Mouse (Mus musculus): ENCODE results near the gene Col15a1. TPM values are rescaled to one million over a fixed set of nuclear protein-coding genes. Genes with fewer than 3 reads are reported as not detected.

The Col15a1 gene
- polyA plus RNA-seq, 2 experiments: 0.29 to 0.40 TPM

GRCm38 (mm10) chr4:47227756-47228155 is 19.8 kb downstream of the Col15a1 start:
- H3K27me3 ChIP-seq (ENCODE audit: control insufficient read depth, insufficient read depth, low read length): no peaks in the 10 kb centered on the region
- WGBS (ENCODE audit: insufficient replicate concordance): 43% methylated on average over 6 of the region's 6 CpGs
- no peak overlapping the region for H3K4me3 ChIP-seq (ENCODE audit: insufficient read depth in 1 of 2, low read depth in 2 of 2, low read length in 2 of 2)
- H3K27ac ChIP-seq: no peak overlapping the region
- ATAC-seq (ENCODE audit: insufficient read depth) (no peak), DNase-seq (ENCODE audit: low read depth in 3 of 3, low spot score in 3 of 3) (no peak)
- no peak overlapping the region for H3K9ac ChIP-seq (replicated peaks)
- TF ChIP-seq EP300 (IDR thresholded peaks at IDR 0.05; ENCODE audit: low read depth): no peak
- no peak for TF ChIP-seq CTCF (IDR thresholded peaks at IDR 0.05; ENCODE audit: low read depth)
- no peaks in the 10 kb centered on the region for H3K36me3 ChIP-seq (replicated peaks; ENCODE audit: control insufficient read depth, insufficient read depth, low read depth)
- H3K4me1 ChIP-seq (replicated peaks; ENCODE audit: control insufficient read depth in 2 of 2, insufficient read depth in 2 of 2, low read length in 1 of 2): no peaks in the 10 kb centered on the region
- no peaks in the 10 kb centered on the region for H3K9me3 ChIP-seq (ENCODE audit: control insufficient read depth, low read length)
- H3K4me2 ChIP-seq (ENCODE audit: low read depth): no peak overlapping the region

- Histone ChIP-seq H3K9me3 (ENCODE audit: control insufficient read depth, low read length) (no peaks in the 10 kb centered on the region), H3K4me2 (ENCODE audit: low read depth) (no peak overlapping the region), H3K36me3 (replicated peaks; ENCODE audit: control insufficient read depth, insufficient read depth, low read depth) (no peaks in the 10 kb centered on the region), H3K27me3 (ENCODE audit: control insufficient read depth, insufficient read depth, low read length) (no peaks in the 10 kb centered on the region), H3K4me3 (ENCODE audit: insufficient read depth in 1 of 2, low read depth in 2 of 2, low read length in 2 of 2) (no peak overlapping the region), H3K27ac (no peak overlapping the region), H3K9ac (replicated peaks) (no peak overlapping the region), H3K4me1 (replicated peaks; ENCODE audit: control insufficient read depth in 2 of 2, insufficient read depth in 2 of 2, low read length in 1 of 2) (no peaks in the 10 kb centered on the region)
- TF ChIP-seq CTCF (IDR thresholded peaks at IDR 0.05; ENCODE audit: low read depth) (no peak), EP300 (IDR thresholded peaks at IDR 0.05; ENCODE audit: low read depth) (no peak)
- ATAC-seq (ENCODE audit: insufficient read depth) (no peak), DNase-seq (ENCODE audit: low read depth in 3 of 3, low spot score in 3 of 3) (no peak)
- 56% methylated on average over 5 of the region's 5 CpGs for WGBS (ENCODE audit: insufficient replicate concordance)
These were observed 21.0 kb downstream of the Col15a1 start for GRCm38 (mm10) chr4:47228945-47229344.

- whole genome bisulfite sequencing (ENCODE audit: insufficient replicate concordance): 59% methylated on average over 7 of the region's 7 CpGs
- H3K9ac ChIP-seq (replicated peaks): no peak overlapping the region
- H3K36me3 ChIP-seq (replicated peaks; ENCODE audit: control insufficient read depth, insufficient read depth, low read depth): no peaks in the 10 kb centered on the region
- no peaks in the 10 kb centered on the region for H3K27me3 ChIP-seq (ENCODE audit: control insufficient read depth, insufficient read depth, low read length)
- no peak overlapping the region for H3K27ac ChIP-seq
- H3K4me1 ChIP-seq (replicated peaks; ENCODE audit: control insufficient read depth in 2 of 2, insufficient read depth in 2 of 2, low read length in 1 of 2): no peaks in the 10 kb centered on the region
- DNase-seq (ENCODE audit: low read depth in 3 of 3, low spot score in 3 of 3) (no peak), ATAC-seq (ENCODE audit: insufficient read depth) (no peak)
- no peak overlapping the region for H3K4me3 ChIP-seq (ENCODE audit: insufficient read depth in 1 of 2, low read depth in 2 of 2, low read length in 2 of 2)
- H3K9me3 ChIP-seq (ENCODE audit: control insufficient read depth, low read length): no peaks in the 10 kb centered on the region
- TF ChIP-seq CTCF (IDR thresholded peaks at IDR 0.05; ENCODE audit: low read depth): no peak
- TF ChIP-seq EP300 (IDR thresholded peaks at IDR 0.05; ENCODE audit: low read depth): no peak
- no peak overlapping the region for H3K4me2 ChIP-seq (ENCODE audit: low read depth)
These were observed 22.5 kb downstream of the Col15a1 start for GRCm38 (mm10) chr4:47230498-47230897.

GRCm38 (mm10) chr4:47231322-47231721 is 23.4 kb downstream of the Col15a1 start:
- ATAC-seq (ENCODE audit: insufficient read depth): no peak
- Histone ChIP-seq H3K36me3 (replicated peaks; ENCODE audit: control insufficient read depth, insufficient read depth, low read depth) (no peaks in the 10 kb centered on the region), H3K27me3 (ENCODE audit: control insufficient read depth, insufficient read depth, low read length) (no peaks in the 10 kb centered on the region), H3K4me2 (ENCODE audit: low read depth) (no peak overlapping the region), H3K4me1 (replicated peaks; ENCODE audit: control insufficient read depth in 2 of 2, insufficient read depth in 2 of 2, low read length in 1 of 2) (no peaks in the 10 kb centered on the region), H3K27ac (no peak overlapping the region), H3K9ac (replicated peaks) (no peak overlapping the region), H3K9me3 (ENCODE audit: control insufficient read depth, low read length) (no peaks in the 10 kb centered on the region), H3K4me3 (ENCODE audit: insufficient read depth in 1 of 2, low read depth in 2 of 2, low read length in 2 of 2) (no peak overlapping the region)
- WGBS (ENCODE audit: insufficient replicate concordance): 62% methylated on average over 6 of the region's 6 CpGs
- DNase-seq (ENCODE audit: low read depth in 3 of 3, low spot score in 3 of 3): no peak
- no peak for TF ChIP-seq CTCF (IDR thresholded peaks at IDR 0.05; ENCODE audit: low read depth)
- no peak for TF ChIP-seq EP300 (IDR thresholded peaks at IDR 0.05; ENCODE audit: low read depth)

- H3K4me2 ChIP-seq (ENCODE audit: low read depth): no peak overlapping the region
- H3K9me3 ChIP-seq (ENCODE audit: control insufficient read depth, low read length): no peaks in the 10 kb centered on the region
- no peak overlapping the region for H3K4me3 ChIP-seq (ENCODE audit: insufficient read depth in 1 of 2, low read depth in 2 of 2, low read length in 2 of 2)
- no peak overlapping the region for H3K27ac ChIP-seq
- TF ChIP-seq EP300 (IDR thresholded peaks at IDR 0.05; ENCODE audit: low read depth): no peak
- TF ChIP-seq CTCF (IDR thresholded peaks at IDR 0.05; ENCODE audit: low read depth): no peak
- no peak overlapping the region for H3K9ac ChIP-seq (replicated peaks)
- DNase-seq (ENCODE audit: low read depth in 3 of 3, low spot score in 3 of 3) (no peak), ATAC-seq (ENCODE audit: insufficient read depth) (no peak)
- H3K4me1 ChIP-seq (replicated peaks; ENCODE audit: control insufficient read depth in 2 of 2, insufficient read depth in 2 of 2, low read length in 1 of 2): no peaks in the 10 kb centered on the region
- H3K36me3 ChIP-seq (replicated peaks; ENCODE audit: control insufficient read depth, insufficient read depth, low read depth): no peaks in the 10 kb centered on the region
- H3K27me3 ChIP-seq (ENCODE audit: control insufficient read depth, insufficient read depth, low read length): no peaks in the 10 kb centered on the region
- WGBS (ENCODE audit: insufficient replicate concordance): 54% methylated on average over 14 of the region's 14 CpGs
These were observed 25.4 kb downstream of the Col15a1 start for GRCm38 (mm10) chr4:47233192-47233835.

Data from liver, embryonic 14.5 days (tissue).